Comparison of ENCODE assay signal across 23 mouse cellular contexts in genomic region chr17:69497315-69497714, GRCm38 (mm10). TPM values are rescaled to one million over a fixed set of nuclear protein-coding genes. Genes with fewer than 3 reads are reported as not detected.
"Had no signal": no experiment of that assay in that cellular context is flagged by ENCODE, and none has a peak within 500 bp of the region (broad histone marks: within the 10 kb centered on the region; RNA-seq: fewer than 3 reads in every experiment).

No protein-coding gene starts in this region.

- DNase-seq: right cerebral cortex, adult 18-20 months; right cerebral cortex, postnatal 14 days; right cerebral cortex, postnatal 25 days; right cerebral cortex, postnatal 4 days; spleen, adult 18-20 months; thymus, adult 18-20 months; thymus, adult 2 months; thymus, postnatal 14 days; thymus, postnatal 25 days; thymus, postnatal 36 days; thymus, postnatal 4 days had no signal

- H3K4me1 ChIP-seq: neural tube, embryonic 12.5 days; neural tube, embryonic 13.5 days; neural tube, embryonic 15.5 days; stomach, embryonic 15.5 days had no signal

- H3K27me3 ChIP-seq: neural tube, embryonic 12.5 days; neural tube, embryonic 13.5 days; neural tube, embryonic 15.5 days; stomach, embryonic 15.5 days had no signal

- H3K36me3 ChIP-seq: neural tube, embryonic 12.5 days; neural tube, embryonic 13.5 days; neural tube, embryonic 15.5 days; stomach, embryonic 15.5 days had no signal

- H3K27ac ChIP-seq: neural tube, embryonic 12.5 days; neural tube, embryonic 13.5 days; neural tube, embryonic 15.5 days; stomach, embryonic 15.5 days; stomach, postnatal 0 days had no signal

- H3K9ac ChIP-seq: neural tube, embryonic 12.5 days; neural tube, embryonic 13.5 days; neural tube, embryonic 15.5 days; stomach, embryonic 15.5 days had no signal

- H3K4me3 ChIP-seq: neural tube, embryonic 12.5 days; neural tube, embryonic 13.5 days; neural tube, embryonic 15.5 days; stomach, embryonic 15.5 days had no signal

- H3K4me2 ChIP-seq: neural tube, embryonic 12.5 days; neural tube, embryonic 13.5 days; neural tube, embryonic 15.5 days; stomach, embryonic 15.5 days had no signal

- H3K9me3 ChIP-seq: neural tube, embryonic 12.5 days; neural tube, embryonic 13.5 days; neural tube, embryonic 15.5 days; stomach, embryonic 15.5 days had no signal

RNA-seq across cellular contexts. Expression of gene Akain1, which starts 58.2 kb away (rescaled TPM):
- polyA plus RNA-seq: small intestine, adult 2 months; spleen, adult 2 months; stomach, embryonic 14.5 days; stomach, embryonic 15.5 days; stomach, embryonic 16.5 days; testis, adult 2 months; thymus, postnatal 0 days; urinary bladder, adult 2 months had no signal
